Mouse (Mus musculus) embryo, embryonic 11.5 days (tissue): Measurements from ENCODE around the gene Slc22a21.
A peak's percentile ranks its signal among the peaks of the same experiment; 100 is the strongest.
"Not testable (repeated sequence)": the region's sequence is repeated elsewhere in the genome, so short reads cannot be mapped to it uniquely, and the experiment has no call there.

ENCODE experiments used
- DNase-seq: peaks from one replicate; pipeline ENCODE4 v3.0.0-alpha.2; 2012; ENCODE audit warnings: low read depth, low spot score

Slc22a21 gene

GRCm38 (mm10) chr11:53979788-53980621, at the start of gene Slc22a21:
Gene Slc22a21, minus strand, starts transcription at chr11:53980332.
- DNase-seq: peak; percentile 68

GRCm38 (mm10) chr11:54028997-54029396, 48.9 kb upstream of the Slc22a21 start:
- no peak for DNase-seq

DNA sequence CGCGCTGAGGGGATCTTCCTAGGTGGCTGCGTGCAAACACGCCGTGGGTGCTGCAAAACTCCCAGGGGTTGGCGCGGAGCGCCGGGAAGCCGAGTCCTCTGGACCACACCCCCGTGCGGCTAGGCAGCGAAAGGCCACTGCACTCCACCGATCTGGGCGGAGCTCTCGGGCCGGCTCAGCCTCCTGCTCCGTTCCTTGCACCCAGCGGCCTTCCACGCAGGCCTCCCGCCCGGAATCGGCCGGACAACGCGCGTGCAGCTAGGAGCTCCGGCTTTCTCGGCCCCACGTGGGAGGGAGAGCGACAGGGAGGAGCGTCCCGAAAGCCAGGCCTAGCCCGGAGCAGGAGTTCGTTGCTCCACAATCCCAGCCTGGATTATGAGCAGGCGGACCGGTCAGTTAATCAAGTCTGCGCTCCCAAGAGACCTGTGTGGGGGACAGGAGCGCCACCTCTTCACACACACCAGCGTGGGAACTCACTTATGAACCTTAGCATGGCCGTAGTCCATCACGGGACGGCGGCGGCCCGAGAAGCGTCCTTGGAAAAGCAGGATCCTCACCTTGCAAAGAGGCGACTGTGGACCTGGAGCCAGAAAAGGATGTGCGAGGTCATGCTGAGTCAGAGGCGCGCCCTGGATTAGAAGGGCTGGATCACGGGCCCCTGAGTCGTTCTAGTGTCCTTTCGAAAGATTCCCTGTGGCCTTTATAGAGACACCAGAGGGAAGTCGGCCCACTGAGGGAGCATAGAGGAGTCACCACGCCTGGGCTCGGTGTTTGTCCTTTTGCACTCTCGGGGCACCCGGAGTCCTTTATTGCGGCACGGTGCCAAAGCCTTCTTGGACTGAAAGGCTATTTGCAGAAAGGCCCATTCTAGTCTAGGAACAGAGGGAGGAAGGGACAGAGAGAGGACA, 48.2 kb upstream of the Slc22a21 start, which contains the start of gene Slc22a4:
TSS of gene Slc22a4 (minus strand) at position 47 of the 908 bp plus-strand sequence.
- DNase-seq: peak; percentile 46

- no peak for DNase-seq
These were observed 47.3 kb upstream of the Slc22a21 start for GRCm38 (mm10) chr11:54027131-54028043.

- DNase-seq: no peak
These were observed 46.4 kb upstream of the Slc22a21 start for GRCm38 (mm10) chr11:54026491-54027041.

GRCm38 (mm10) chr11:54021396-54022093, 41.4 kb upstream of the Slc22a21 start:
- no peak for DNase-seq

- DNase-seq: no peak
These were observed 39.0 kb upstream of the Slc22a21 start for GRCm38 (mm10) chr11:54018893-54019732.

DNA sequence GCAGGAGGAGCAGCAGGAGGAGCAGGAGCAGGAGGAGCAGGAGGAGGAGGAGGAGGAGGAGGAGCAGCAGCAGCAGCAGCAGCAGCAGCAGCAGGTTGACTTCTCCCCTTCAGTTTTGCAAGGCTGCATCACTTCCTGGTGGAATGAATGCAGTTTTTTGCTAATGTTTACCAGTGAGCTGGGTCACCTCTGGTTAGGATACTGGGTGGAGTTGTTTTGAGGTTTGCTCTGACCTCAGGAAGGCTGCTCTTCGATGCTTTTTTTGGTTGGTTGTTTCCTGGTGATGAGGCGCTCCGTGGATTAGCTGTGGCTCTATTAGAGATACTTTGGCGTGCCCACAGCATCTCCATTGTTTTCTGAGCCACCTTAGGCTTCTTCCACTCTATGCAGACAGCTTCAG, 37.5 kb upstream of the Slc22a21 start:
- no peak for DNase-seq

- no peak for DNase-seq
These were observed 35.9 kb upstream of the Slc22a21 start for GRCm38 (mm10) chr11:54016051-54016450.

GRCm38 (mm10) chr11:54012961-54013360, 32.8 kb upstream of the Slc22a21 start:
- DNase-seq: no peak

DNA sequence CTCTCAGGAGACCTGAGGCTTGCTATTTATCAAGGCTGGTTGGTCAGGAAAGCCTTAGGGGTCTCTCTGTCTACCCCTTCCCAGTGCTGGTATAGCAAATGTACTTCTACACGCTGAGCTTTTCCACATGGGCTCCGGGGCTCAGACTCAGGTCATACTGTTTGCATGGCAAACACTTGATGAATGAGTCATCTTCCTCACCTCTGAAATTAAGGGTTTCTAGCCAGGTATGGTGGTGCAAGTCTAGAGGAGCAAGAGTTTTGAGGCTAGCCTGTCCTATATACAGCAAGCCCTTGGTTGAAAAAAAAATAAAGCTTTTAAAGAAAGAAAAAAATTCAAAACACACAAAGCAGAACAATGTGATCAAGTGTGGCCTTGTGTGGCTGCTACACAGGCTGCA, 31.1 kb upstream of the Slc22a21 start:
- DNase-seq: no peak

- DNase-seq: no peak
These were observed 28.3 kb upstream of the Slc22a21 start for GRCm38 (mm10) chr11:54008416-54008920.

DNA sequence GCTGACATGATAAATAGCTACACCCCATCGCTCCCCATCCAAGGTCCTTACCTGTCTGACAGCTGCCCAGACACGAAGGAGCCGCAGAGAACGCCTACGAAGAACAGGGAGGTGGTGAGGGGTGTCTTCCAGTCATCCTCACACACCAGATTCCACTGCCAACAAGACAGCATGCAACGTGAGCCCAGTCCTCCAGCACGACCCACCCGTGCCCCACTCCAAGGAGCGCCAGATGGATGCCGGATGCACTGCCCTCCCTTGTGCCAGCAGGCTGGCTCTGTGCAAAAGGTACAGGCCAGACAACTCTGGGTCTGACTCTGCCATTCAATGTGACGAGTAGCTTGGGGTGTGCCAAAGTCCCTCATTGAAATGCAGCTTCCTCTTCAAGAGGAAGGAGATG, 27.6 kb upstream of the Slc22a21 start:
- no peak for DNase-seq

GRCm38 (mm10) chr11:54006901-54007300, 26.8 kb upstream of the Slc22a21 start:
- no peak for DNase-seq

- DNase-seq: not testable (repeated sequence)
These were observed 26.2 kb upstream of the Slc22a21 start for GRCm38 (mm10) chr11:54006362-54006761.

DNA sequence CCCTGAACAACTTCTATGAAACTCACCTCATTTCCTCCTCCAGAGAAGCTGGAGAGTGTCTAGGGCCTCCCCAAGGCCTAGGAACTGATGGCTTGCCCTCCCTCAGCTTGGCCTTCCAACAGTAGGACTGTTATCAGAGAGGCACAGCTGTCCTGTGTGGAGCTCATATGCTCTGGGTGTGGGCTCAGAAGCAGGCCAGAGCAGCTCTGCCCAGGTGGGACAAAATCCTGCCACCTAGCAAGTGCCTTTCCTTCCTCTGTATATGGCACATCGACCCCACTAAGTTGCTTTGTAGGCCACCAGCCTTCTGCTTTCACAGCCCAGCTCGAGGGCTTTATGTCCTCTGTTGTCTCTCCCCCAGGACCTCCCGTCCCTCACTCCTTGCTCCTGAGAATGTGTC, 24.6 kb upstream of the Slc22a21 start:
- DNase-seq: no peak

DNA sequence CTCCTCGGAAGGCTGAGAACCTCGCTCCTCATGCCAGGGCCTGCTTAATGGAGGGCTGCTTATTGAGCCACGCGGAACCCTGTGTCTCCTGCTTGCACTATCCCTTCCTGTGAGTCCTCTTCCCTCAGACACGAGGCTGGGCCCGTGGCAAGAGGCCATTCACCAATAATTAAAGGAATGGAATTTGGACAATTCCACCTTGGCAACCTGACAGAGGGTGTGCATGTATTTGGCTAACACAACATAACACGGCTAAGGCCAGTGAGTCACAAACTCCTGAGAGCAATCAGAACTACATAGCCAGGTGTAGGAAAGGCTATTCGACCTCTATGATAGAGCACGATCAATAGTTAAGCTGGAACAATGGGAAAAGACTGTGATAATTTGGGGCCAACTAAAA, 24.1 kb upstream of the Slc22a21 start:
- no peak for DNase-seq

- peak; percentile 64 for DNase-seq
These were observed 22.9 kb upstream of the Slc22a21 start for GRCm38 (mm10) chr11:54002761-54003717.
